Mouse (Mus musculus) forebrain, embryonic 12.5 days (tissue): ENCODE measurements at regions not wholly inside any gene's neighbourhood (a gene's known extent, or its start where the extent isn't known, plus 50 kb on each side); places are given as distances from the start of the nearest gene placed in this dataset.
A peak's percentile ranks its signal among the peaks of the same experiment; 100 is the strongest.

Source experiments
- ATAC-seq: fragments of 200-750 bp; cut with Nextera tagmentation; 2 replicates; pipeline ENCODE4 v1.8.0; 2017; ENCODE audit warnings: moderate TSS enrichment; ENCODE audit not compliant: low FRiP score
- H3K27ac ChIP-seq: fragments of 300-500 bp; sonication (generic); 2 replicates; pipeline ENCODE4 v1.5.1; 2016; ENCODE audit warnings: mild to moderate bottlenecking
- H3K27me3 ChIP-seq: fragments of 300-500 bp; sonication (generic); 2 replicates; pipeline ENCODE4 v1.6.1; 2016; ENCODE audit warnings: mild to moderate bottlenecking
- H3K36me3 ChIP-seq: fragments of 300-500 bp; sonication (generic); replicated peaks from 2 replicates; pipeline ENCODE4 v1.6.1; 2016; ENCODE audit warnings: mild to moderate bottlenecking
- H3K4me1 ChIP-seq: fragments of 300-500 bp; sonication (generic); 2 replicates; pipeline ENCODE4 v1.6.1; 2016
- H3K4me2 ChIP-seq: fragments of 300-500 bp; sonication (generic); 2 replicates; pipeline ENCODE4 v1.6.1; 2016; ENCODE audit warnings: mild to moderate bottlenecking, moderate library complexity
- H3K4me3 ChIP-seq: fragments of 300-500 bp; sonication (generic); replicated peaks from 2 replicates; pipeline ENCODE4 v1.5.1; 2016; ENCODE audit warnings: mild to moderate bottlenecking
- H3K9ac ChIP-seq: fragments of 300-500 bp; sonication (generic); 2 replicates; pipeline ENCODE4 v1.6.1; 2016; ENCODE audit warnings: mild to moderate bottlenecking
- H3K9me3 ChIP-seq: fragments of 300-500 bp; sonication (generic); 2 replicates; pipeline ENCODE4 v1.6.1; 2016
- WGBS: fragments of 180-500 bp; shearing (Covaris S2); methylation state at CpG from one replicate; pipeline ENCODE4 v1.1.7; 2016; 5-methylcytosine and 5-hydroxymethylcytosine counted together

DNA sequence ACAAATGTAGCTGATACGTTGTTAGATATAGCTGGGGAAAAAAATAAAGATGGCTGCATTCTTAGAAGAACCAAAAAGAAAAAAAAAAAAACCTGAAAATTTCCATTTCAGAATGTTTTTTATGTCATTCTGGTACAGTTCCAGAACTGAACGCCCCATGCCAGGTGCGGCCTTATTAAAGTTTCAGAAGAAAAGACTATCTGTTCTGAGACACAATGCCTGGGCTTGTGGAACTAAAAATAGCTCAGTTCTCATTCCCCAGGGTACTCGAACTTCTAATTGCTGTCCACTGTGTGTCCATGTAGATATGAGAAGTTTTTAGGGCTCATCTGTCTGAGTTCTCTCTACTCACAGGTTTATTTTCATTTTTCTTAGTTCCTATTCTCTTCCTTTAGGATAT lies 131.7 kb upstream of the Adamts9 start:
- Histone ChIP-seq H3K9ac (no peak overlapping the region), H3K4me1 (no peaks in the 10 kb centered on the region), H3K9me3 (no peaks in the 10 kb centered on the region), H3K4me2 (no peak overlapping the region), H3K36me3 (no peaks in the 10 kb centered on the region), H3K4me3 (no peak overlapping the region), H3K27ac (no peak overlapping the region), H3K27me3 (no peaks in the 10 kb centered on the region)
- no peak for ATAC-seq
- WGBS: 77% methylated on average over 4 of the region's 4 CpGs

DNA sequence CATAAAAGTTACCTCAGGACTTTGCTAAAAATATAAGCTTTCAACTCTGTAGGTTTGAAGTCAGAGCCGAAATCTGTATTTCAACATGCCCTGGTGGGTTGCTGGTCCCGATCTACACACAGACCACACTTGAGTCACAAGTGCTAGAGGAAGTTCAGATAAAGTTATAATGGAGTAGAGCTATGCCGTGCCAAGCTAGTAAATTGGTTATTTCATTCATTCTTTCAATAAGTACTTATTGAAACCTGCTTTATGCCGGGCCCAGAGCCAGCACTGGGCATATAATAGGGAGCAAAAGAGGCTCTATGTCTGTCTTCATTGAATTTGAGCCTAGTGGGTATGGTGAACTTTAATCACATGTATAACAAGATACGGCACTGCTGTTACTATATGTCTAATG lies 127.6 kb upstream of the Adamts9 start:
- no peak for ATAC-seq
- no peaks in the 10 kb centered on the region for H3K27me3 ChIP-seq
- no peaks in the 10 kb centered on the region for H3K36me3 ChIP-seq
- 81% methylated on average over 5 of the region's 5 CpGs for WGBS
- no peak overlapping the region for H3K4me3 ChIP-seq
- H3K9ac ChIP-seq: no peak overlapping the region
- H3K4me2 ChIP-seq: no peak overlapping the region
- peaks cover 11% of the 10 kb centered on the region for H3K4me1 ChIP-seq
- no peaks in the 10 kb centered on the region for H3K9me3 ChIP-seq
- no peak overlapping the region for H3K27ac ChIP-seq

DNA sequence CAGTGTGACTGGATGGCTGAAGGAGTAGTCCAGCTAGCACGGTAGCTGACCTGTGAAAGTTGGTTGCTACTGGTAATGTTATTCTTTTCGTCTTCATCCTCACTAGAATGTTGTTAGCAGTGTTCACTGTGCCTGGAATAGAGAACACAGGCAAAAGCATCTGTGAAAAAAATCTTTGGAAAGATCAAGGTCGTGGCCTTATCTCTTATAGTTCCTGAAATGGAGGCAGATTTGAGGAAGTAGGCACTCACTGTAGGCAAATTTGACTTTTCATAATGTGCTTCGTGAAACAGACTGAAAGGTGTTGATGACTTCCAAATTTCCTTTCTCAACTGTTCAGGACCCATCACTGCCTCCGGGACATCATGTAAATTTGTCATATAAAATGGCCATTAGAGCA lies 124.5 kb upstream of the Adamts9 start:
- H3K27me3 ChIP-seq: no peaks in the 10 kb centered on the region
- no peaks in the 10 kb centered on the region for H3K36me3 ChIP-seq
- ATAC-seq: no peak
- no peak overlapping the region for H3K4me2 ChIP-seq
- peaks cover 15% of the 10 kb centered on the region for H3K4me1 ChIP-seq
- no peaks in the 10 kb centered on the region for H3K9me3 ChIP-seq
- no peak overlapping the region for H3K9ac ChIP-seq
- 93% methylated on average over 5 of the region's 5 CpGs for WGBS
- no peak overlapping the region for H3K4me3 ChIP-seq
- no peak overlapping the region for H3K27ac ChIP-seq

DNA sequence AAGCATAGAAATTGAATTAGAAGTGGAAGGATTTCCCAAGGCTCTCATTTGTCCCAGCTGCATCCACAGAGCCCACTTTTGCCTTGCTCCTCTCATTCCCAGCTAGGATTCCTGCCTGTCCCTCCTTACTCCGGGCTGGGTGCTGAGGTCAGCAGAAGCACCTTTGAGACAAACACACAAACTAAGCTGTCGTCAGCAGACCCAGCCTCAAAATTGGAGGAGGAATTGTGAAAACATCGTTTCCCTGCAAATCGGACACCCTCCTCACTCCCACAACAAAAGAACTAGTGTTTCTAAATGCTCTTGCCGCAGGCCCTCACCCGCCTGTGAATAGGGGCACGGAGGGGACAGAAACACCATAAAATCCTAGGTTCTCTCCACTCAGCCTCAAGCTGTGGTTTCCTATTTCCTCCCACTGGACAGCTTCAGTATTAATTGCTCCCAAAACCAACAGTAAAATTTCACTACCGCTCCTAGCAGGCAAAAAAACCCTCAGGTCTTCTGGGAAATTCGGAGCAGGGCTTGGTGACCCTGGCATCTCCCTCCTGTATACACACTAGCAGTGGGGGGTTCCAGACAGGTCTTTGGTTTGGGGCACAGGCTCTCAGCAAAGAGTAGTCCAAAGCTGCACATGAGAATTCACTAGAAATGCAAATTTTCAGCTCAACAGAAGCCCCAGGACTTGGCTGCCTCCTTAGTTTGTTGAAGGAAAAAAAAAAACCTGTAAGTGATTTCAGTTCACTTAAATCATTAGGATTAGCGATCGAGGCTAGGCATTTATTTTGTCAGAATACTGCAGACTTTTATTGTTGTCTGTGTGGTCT lies 123.5 kb upstream of the Adamts9 start:
- H3K9ac ChIP-seq: no peak overlapping the region
- WGBS: 22% methylated on average over 11 of the region's 11 CpGs
- H3K4me1 ChIP-seq: peaks cover 20% of the 10 kb centered on the region
- peak overlapping the region; percentile 0; the same call in 1 of the 2 replicates for H3K4me2 ChIP-seq
- H3K27ac ChIP-seq: 0 out of 2 replicates have a peak overlapping the region, but pooled peaks have one; percentile 56
- H3K9me3 ChIP-seq: no peaks in the 10 kb centered on the region
- no peaks in the 10 kb centered on the region for H3K36me3 ChIP-seq
- no peaks in the 10 kb centered on the region for H3K27me3 ChIP-seq
- no peak overlapping the region for H3K4me3 ChIP-seq
- no peak for ATAC-seq

DNA sequence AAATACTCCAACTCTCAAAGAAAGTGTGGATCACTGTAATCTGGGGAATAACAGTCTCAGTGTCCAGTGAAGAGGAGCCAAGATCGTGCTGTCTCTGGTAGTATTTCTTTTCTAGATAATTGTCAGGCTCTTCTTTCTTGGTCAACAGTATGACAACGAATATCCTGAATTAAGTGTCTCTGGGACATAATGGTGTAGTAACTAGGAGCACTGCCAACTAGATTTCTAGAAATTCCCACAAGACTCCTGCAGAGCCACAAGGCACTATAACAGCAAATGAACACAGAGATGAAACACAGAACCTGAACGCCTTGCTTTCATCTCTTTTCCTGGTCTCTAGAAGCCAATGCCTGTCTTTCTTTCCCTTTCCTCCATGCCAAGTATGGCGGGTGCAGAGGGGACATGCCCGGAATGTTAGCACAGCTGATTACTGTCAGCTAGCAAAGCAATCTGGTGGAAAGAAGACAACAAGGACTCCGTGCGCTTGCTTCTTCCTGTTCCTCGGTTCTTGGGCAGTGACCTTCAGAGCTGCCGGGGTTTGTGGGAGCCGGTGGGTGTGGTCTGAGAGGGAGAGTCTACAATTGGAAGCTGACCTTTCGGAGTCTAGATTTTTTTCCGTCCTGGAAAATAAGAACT lies 122.7 kb upstream of the Adamts9 start:
- H3K27ac ChIP-seq: 0 out of 2 replicates have a peak overlapping the region, but pooled peaks have one; percentile 56
- H3K4me1 ChIP-seq: peaks cover 21% of the 10 kb centered on the region
- no peaks in the 10 kb centered on the region for H3K9me3 ChIP-seq
- no peak overlapping the region for H3K9ac ChIP-seq
- H3K36me3 ChIP-seq: no peaks in the 10 kb centered on the region
- H3K4me2 ChIP-seq: peak overlapping the region; percentile 0; the same call in 1 of the 2 replicates
- no peak for ATAC-seq
- no peak overlapping the region for H3K4me3 ChIP-seq
- WGBS: 73% methylated on average over 12 of the region's 12 CpGs
- H3K27me3 ChIP-seq: no peaks in the 10 kb centered on the region

DNA sequence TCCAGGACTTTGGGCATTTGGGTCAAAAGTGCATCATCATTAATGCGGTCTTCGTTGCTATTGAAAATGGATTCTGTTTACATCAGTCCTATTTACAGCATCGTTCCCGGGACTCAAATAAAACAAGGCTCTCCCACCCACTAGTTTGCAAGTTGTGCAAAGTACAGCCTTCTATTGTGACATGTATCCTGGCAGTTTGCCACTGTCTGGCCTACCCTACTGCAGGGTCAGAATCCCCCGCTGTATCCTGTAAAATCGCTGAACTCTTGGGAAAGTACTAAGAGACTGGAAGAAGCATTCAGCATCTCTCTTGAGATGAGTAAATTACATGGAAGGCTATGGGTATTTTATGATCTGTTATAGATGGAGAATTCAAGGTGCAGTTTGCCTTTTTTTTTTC lies 122.1 kb upstream of the Adamts9 start:
- H3K9me3 ChIP-seq: no peaks in the 10 kb centered on the region
- WGBS: 63% methylated on average over 6 of the region's 6 CpGs
- no peaks in the 10 kb centered on the region for H3K36me3 ChIP-seq
- no peaks in the 10 kb centered on the region for H3K27me3 ChIP-seq
- ATAC-seq: no peak
- H3K4me1 ChIP-seq: peaks cover 21% of the 10 kb centered on the region
- no peak overlapping the region for H3K4me3 ChIP-seq
- no peak overlapping the region for H3K9ac ChIP-seq
- no peak overlapping the region for H3K4me2 ChIP-seq
- no peak overlapping the region for H3K27ac ChIP-seq

DNA sequence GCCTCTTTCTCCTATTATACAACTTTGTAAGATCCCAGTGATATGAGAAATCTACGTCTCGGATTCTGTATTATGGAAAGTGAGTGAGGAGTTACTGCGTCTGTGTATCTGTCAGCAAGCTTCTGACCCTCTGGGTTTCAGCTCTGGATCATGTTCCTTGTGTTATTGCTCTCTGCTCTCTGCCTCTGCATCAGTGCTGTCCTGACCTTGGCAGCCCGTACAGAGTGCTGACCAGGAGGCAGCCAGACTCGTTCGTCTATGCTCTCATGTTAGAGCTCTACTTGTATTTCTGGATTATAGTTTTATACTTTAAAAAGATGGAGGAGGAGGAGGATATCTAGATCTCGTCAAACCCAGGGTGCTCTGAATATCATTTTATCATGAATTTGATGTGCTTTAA lies 121.1 kb upstream of the Adamts9 start:
- H3K27ac ChIP-seq: no peak overlapping the region
- H3K9ac ChIP-seq: no peak overlapping the region
- no peaks in the 10 kb centered on the region for H3K27me3 ChIP-seq
- no peaks in the 10 kb centered on the region for H3K36me3 ChIP-seq
- H3K4me3 ChIP-seq: no peak overlapping the region
- H3K4me2 ChIP-seq: no peak overlapping the region
- ATAC-seq: no peak
- H3K4me1 ChIP-seq: peaks cover 21% of the 10 kb centered on the region
- WGBS: 87% methylated on average over 7 of the region's 7 CpGs
- no peaks in the 10 kb centered on the region for H3K9me3 ChIP-seq

DNA sequence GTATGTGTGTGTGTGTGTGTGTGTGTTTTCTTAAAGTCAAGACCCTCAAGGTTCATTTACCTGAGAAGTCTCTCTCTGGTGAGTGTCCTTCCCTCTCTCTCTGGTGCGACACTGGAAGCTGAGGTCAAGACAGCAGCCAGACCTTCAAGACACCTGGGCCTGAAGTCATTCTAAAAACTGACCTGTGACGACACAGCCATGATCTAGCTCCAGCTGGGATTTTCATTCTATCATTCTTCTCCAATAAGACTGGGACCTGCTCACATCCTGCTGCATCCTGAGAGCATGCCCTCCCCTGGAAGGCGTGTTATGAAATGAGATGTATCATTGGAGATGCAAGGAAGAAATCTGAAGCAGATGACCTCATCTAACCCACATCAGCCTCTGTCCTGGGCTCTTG lies 118.4 kb upstream of the Adamts9 start:
- no peak overlapping the region for H3K4me2 ChIP-seq
- H3K9me3 ChIP-seq: no peaks in the 10 kb centered on the region
- 49% methylated on average over 3 of the region's 3 CpGs for WGBS
- H3K4me3 ChIP-seq: no peak overlapping the region
- H3K36me3 ChIP-seq: no peaks in the 10 kb centered on the region
- no peak overlapping the region for H3K27ac ChIP-seq
- ATAC-seq: no peak
- H3K27me3 ChIP-seq: no peaks in the 10 kb centered on the region
- H3K9ac ChIP-seq: no peak overlapping the region
- peaks cover 16% of the 10 kb centered on the region for H3K4me1 ChIP-seq

DNA sequence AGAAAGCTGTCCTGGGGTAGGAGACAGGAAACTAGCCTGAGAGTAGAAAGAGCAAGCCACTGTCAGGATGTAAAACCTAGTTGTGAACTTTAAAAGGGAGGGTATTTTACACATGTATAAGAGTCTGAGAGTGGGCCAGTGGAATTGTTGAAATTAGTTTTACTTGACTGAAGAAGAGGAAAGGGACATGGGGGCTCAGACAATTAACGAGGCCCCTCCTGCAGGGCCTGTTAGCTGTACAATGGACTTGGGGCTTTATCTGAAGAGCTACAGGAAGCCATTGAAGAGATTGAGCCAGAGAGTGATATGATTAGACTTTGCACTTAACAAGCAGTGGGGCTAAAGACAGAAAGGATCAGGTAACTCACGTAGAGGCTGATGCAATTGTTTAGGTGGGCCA lies 102.2 kb upstream of the Adamts9 start:
- WGBS: 10% methylated on average over 2 of the region's 2 CpGs
- Histone ChIP-seq H3K27ac (no peak overlapping the region), H3K9me3 (no peaks in the 10 kb centered on the region), H3K4me2 (no peak overlapping the region), H3K4me3 (no peak overlapping the region), H3K36me3 (no peaks in the 10 kb centered on the region), H3K9ac (no peak overlapping the region), H3K27me3 (0 out of 2 replicates have a peak, but pooled peaks cover 3% of the 10 kb centered on the region), H3K4me1 (peaks cover 7% of the 10 kb centered on the region)
- ATAC-seq: no peak

DNA sequence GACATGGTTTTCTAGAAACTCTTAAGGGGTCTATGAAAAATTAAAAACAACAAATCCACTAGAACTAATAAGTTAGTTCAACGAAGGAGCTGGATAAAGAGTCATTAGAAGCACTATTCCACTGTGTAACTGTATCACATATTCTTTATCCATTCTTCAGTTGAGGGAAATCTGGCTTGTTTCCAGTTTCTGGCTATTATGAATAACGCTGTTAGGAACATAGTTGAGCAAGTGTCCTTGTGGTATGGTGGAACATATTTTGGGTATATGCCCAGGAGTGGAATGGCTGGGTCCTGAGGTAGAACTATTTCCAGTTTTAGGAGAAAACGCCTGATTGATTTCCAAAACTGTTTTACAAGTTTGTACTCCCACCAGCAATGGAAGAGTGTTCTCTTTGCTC lies 97.7 kb upstream of the Adamts9 start:
- 90% methylated on average over 3 of the region's 3 CpGs for WGBS
- Histone ChIP-seq H3K27ac (no peak overlapping the region), H3K4me3 (no peak overlapping the region), H3K9ac (no peak overlapping the region), H3K27me3 (no peaks in the 10 kb centered on the region), H3K36me3 (no peaks in the 10 kb centered on the region), H3K4me2 (no peak overlapping the region), H3K9me3 (no peaks in the 10 kb centered on the region), H3K4me1 (peaks cover 7% of the 10 kb centered on the region)
- ATAC-seq: no peak

DNA sequence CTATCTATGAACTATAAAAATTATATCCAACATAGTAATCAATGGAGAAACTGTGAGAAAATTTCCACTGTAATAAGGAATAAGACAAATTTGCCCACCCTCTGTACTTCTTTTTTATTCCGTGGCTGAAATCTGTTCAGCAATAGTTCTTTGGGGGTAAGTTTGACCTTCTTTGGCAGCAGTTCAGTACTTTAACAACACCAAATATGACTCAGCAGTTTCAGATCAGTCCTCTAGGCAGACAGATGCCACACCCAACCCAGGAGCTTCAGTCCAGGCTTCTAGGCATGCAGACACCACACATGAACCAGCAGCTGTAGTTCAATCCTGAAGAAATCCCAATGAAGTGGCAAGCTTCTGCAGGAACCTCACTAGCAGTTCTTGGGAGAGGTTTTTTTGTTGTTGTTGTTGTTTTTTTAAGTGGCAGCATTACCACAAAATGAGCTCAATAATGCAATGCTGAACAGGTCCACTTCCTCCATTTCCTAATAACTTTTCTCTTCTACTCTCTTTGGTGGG lies 88.6 kb upstream of the Adamts9 start:
- WGBS: 94% methylated on average over 1 of the region's 1 CpGs
- Histone ChIP-seq H3K9ac (no peak overlapping the region), H3K4me1 (no peaks in the 10 kb centered on the region), H3K36me3 (no peaks in the 10 kb centered on the region), H3K4me3 (no peak overlapping the region), H3K4me2 (no peak overlapping the region), H3K27ac (no peak overlapping the region), H3K9me3 (no peaks in the 10 kb centered on the region), H3K27me3 (no peaks in the 10 kb centered on the region)
- no peak for ATAC-seq

DNA sequence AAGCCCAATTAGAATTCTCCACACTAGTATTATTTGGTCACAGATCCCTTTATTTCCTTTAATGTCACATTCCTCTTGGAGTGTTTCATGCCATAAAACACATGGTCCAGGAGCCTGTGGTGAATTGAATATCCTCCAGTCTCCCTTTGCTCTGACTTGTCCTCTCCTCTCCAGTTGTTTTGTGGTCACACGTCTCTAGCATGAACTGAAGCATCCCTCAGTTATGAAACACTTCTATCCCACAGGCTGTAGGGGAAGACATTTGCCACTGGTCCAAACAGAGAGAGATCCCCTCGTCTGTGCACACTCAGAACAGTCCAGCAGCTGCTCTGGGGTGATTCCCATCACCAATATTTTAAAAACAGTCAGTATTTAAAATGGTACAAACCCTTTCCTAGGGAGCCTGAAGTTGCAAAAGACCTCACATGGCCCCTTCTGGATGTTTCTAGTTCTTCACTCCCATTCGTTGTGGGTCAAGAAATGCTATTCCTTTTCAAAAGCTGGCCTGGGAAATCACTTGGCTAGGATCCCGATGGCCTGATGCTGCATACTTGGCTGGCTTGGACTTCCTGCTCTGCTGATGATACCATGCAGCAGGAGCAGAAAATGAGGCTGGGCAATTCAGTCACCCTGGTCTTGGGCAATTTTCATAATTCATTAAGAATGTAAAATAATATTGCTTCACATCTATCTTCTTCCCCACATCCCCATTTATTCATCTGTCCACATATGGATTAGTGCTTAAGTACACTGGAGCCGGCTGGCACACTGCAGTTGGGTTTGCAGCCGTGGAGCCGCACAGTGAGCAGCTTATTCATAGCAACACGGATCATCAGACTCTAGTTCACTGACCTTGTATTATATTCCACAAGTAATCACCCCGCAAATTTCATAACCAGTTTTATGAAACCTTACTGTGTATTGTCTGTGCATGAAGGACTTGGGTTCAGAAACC lies 83.1 kb upstream of the Adamts9 start:
- no peak overlapping the region for H3K27ac ChIP-seq
- ATAC-seq: no peak
- H3K4me1 ChIP-seq: no peaks in the 10 kb centered on the region; the same call in 1 of the 2 replicates
- no peak overlapping the region for H3K4me3 ChIP-seq
- no peak overlapping the region for H3K4me2 ChIP-seq
- H3K9me3 ChIP-seq: no peaks in the 10 kb centered on the region
- 76% methylated on average over 9 of the region's 9 CpGs for WGBS
- H3K27me3 ChIP-seq: no peaks in the 10 kb centered on the region
- H3K36me3 ChIP-seq: no peaks in the 10 kb centered on the region
- no peak overlapping the region for H3K9ac ChIP-seq
